Mouse (Mus musculus) MEL (cell line): ENCODE measurements around the gene Pde4a. TPM values are rescaled to one million over a fixed set of nuclear protein-coding genes. Genes with fewer than 3 reads are reported as not detected.

Experiments used
- DNase-seq: peaks from one replicate; pipeline ENCODE4 v3.0.0; 2011; ENCODE audit warnings: low read depth, low spot score
- H3K27ac ChIP-seq: 2 replicates; pipeline ENCODE4 v1.5.1; 2012; ENCODE audit warnings: low read depth, mild to moderate bottlenecking, control low read depth, low read length, moderate library complexity; ENCODE audit not compliant: control insufficient read depth
- H3K27me3 ChIP-seq, 2 experiments: fragments of 150-350 bp in 1 of 2; sonication (generic) in 1 of 2; 2 replicates each; pipeline ENCODE4 v1.6.1; 2012; ENCODE audit warnings: low read length in 2 of 2, mild to moderate bottlenecking in 2 of 2, improper control_type of control experiment in 1 of 2, moderate library complexity in 1 of 2; ENCODE audit not compliant: insufficient read depth in 2 of 2, control insufficient read depth in 1 of 2
- H3K36me3 ChIP-seq, 2 experiments: 2 replicates each; pipeline ENCODE4 v1.6.1; 2012 to 2014; ENCODE audit warnings: low read length in 2 of 2, improper control_type of control experiment in 1 of 2, inconsistent platforms in 1 of 2, mild to moderate bottlenecking in 1 of 2; ENCODE audit not compliant: insufficient read depth in 2 of 2, control insufficient read depth in 1 of 2
- H3K4me1 ChIP-seq, 2 experiments: fragments of 150-350 bp in 1 of 2; sonication (generic) in 1 of 2; 2 replicates each; pipeline ENCODE4 v1.6.1; 2012; ENCODE audit warnings: low read length in 2 of 2, improper control_type of control experiment in 1 of 2, mild to moderate bottlenecking in 1 of 2; ENCODE audit not compliant: insufficient read depth in 2 of 2, control insufficient read depth in 1 of 2
- H3K4me3 ChIP-seq, 2 experiments: fragments of 150-350 bp in 1 of 2; sonication (generic) in 1 of 2; 2 replicates each; pipeline ENCODE4 v1.5.1; 2012; ENCODE audit warnings: low read depth in 2 of 2, low read length in 2 of 2, mild to moderate bottlenecking in 2 of 2, moderate library complexity in 2 of 2, control low read depth in 1 of 2, improper control_type of control experiment in 1 of 2; ENCODE audit not compliant: control insufficient read depth in 1 of 2, insufficient read depth in 1 of 2
- H3K79me2 ChIP-seq: 2 replicates; pipeline ENCODE4 v1.6.1; 2012; ENCODE audit warnings: mild to moderate bottlenecking, low read length, moderate library complexity; ENCODE audit not compliant: control insufficient read depth, poor library complexity, insufficient read depth
- H3K9ac ChIP-seq: 2 replicates; pipeline ENCODE4 v1.6.1; 2012; ENCODE audit warnings: low read depth, mild to moderate bottlenecking, control low read depth, low read length, moderate library complexity; ENCODE audit not compliant: control insufficient read depth, poor library complexity, severe bottlenecking
- H3K9me3 ChIP-seq: fragments of 150-350 bp; sonication (generic); replicated peaks from 2 replicates; pipeline ENCODE4 v1.6.1; 2012; ENCODE audit warnings: mild to moderate bottlenecking, low read length, improper control_type of control experiment, moderate library complexity; ENCODE audit not compliant: insufficient read depth
- BHLHE40 ChIP-seq: IDR thresholded peaks from 2 replicates; pipeline ENCODE4 v1.6.1; 2012; ENCODE audit warnings: low read depth, mild to moderate bottlenecking, inconsistent platforms, low read length, improper control_type of control experiment, borderline replicate concordance
- CHD1 ChIP-seq: IDR thresholded peaks from 2 replicates; pipeline ENCODE4 v1.6.1; 2012; ENCODE audit warnings: low read depth, mild to moderate bottlenecking, inconsistent platforms, low read length, improper control_type of control experiment
- CTCF ChIP-seq, 3 experiments: IDR thresholded peaks in 2 of 3; conservative IDR thresholded peaks in 1 of 3; 2 replicates each; pipeline ENCODE4 v1.5.1; 2011 to 2012; ENCODE audit warnings: low read length in 3 of 3, low read depth in 2 of 3, mild to moderate bottlenecking in 2 of 3, improper control_type of control experiment in 1 of 3, inconsistent platforms in 1 of 3, mixed read lengths in 1 of 3, moderate library complexity in 1 of 3; ENCODE audit not compliant: control insufficient read depth in 1 of 3, insufficient read depth in 1 of 3, poor library complexity in 1 of 3, severe bottlenecking in 1 of 3
- ETS1 ChIP-seq: IDR thresholded peaks from 2 replicates; pipeline ENCODE4 v1.6.1; 2012; ENCODE audit warnings: low read depth, mild to moderate bottlenecking, inconsistent platforms, low read length, improper control_type of control experiment, moderate library complexity
- GABPA ChIP-seq: IDR thresholded peaks from 2 replicates; pipeline ENCODE4 v1.6.1; 2012; ENCODE audit warnings: low read depth, mild to moderate bottlenecking, inconsistent platforms, low read length, improper control_type of control experiment, moderate library complexity
- HCFC1 ChIP-seq: IDR thresholded peaks from 2 replicates; pipeline ENCODE4 v1.6.1; 2012; ENCODE audit warnings: low read depth, mild to moderate bottlenecking, inconsistent platforms, low read length, improper control_type of control experiment, moderate library complexity
- JUND ChIP-seq: IDR thresholded peaks from 2 replicates; pipeline ENCODE4 v1.6.1; 2011; ENCODE audit warnings: low read depth, mild to moderate bottlenecking, improper control_type of control experiment, low read length
- KAT2A ChIP-seq: conservative IDR thresholded peaks from 2 replicates; pipeline ENCODE4 v1.6.1; 2012; ENCODE audit warnings: low read depth, low read length, improper control_type of control experiment, inconsistent platforms
- MAFK ChIP-seq: IDR thresholded peaks from 2 replicates; pipeline ENCODE4 v1.6.1; 2011; ENCODE audit warnings: low read depth, mild to moderate bottlenecking, low read length, improper control_type of control experiment, borderline replicate concordance
- MAX ChIP-seq: IDR thresholded peaks from 2 replicates; pipeline ENCODE4 v1.6.1; 2011; ENCODE audit warnings: low read length, improper control_type of control experiment
- MEF2A ChIP-seq: IDR thresholded peaks from 2 replicates; pipeline ENCODE4 v1.6.1; 2014; ENCODE audit warnings: low read depth, mild to moderate bottlenecking, inconsistent platforms, low read length, improper control_type of control experiment; ENCODE audit not compliant: poor library complexity, insufficient replicate concordance, severe bottlenecking; ENCODE audit errors: extremely low read depth
- MXI1 ChIP-seq: IDR thresholded peaks from 2 replicates; pipeline ENCODE4 v1.6.1; 2011; ENCODE audit warnings: mild to moderate bottlenecking, low read depth, low read length, improper control_type of control experiment
- MYC ChIP-seq: IDR thresholded peaks from 2 replicates; pipeline ENCODE4 v1.6.1; 2011; ENCODE audit warnings: low read depth, mild to moderate bottlenecking, low read length, improper control_type of control experiment, moderate library complexity
- POLR2A ChIP-seq, 2 experiments: IDR thresholded peaks; 2 replicates each; pipeline ENCODE4 v1.6.1; 2011 to 2012; ENCODE audit warnings: low read length in 2 of 2, mild to moderate bottlenecking in 2 of 2, control low read depth in 1 of 2, improper control_type of control experiment in 1 of 2, low read depth in 1 of 2, moderate library complexity in 1 of 2; ENCODE audit not compliant: control insufficient read depth in 1 of 2, insufficient read depth in 1 of 2, poor library complexity in 1 of 2
- RAD21 ChIP-seq: IDR thresholded peaks from 2 replicates; pipeline ENCODE4 v1.6.1; 2011; ENCODE audit warnings: mild to moderate bottlenecking, low read depth, low read length, improper control_type of control experiment
- RCOR1 ChIP-seq: IDR thresholded peaks from 2 replicates; pipeline ENCODE4 v1.6.1; 2012; ENCODE audit warnings: low read depth, mild to moderate bottlenecking, inconsistent platforms, low read length, improper control_type of control experiment
- SIN3A ChIP-seq: IDR thresholded peaks from 2 replicates; pipeline ENCODE4 v1.6.1; 2012; ENCODE audit warnings: low read length, improper control_type of control experiment, inconsistent platforms
- SMC3 ChIP-seq: IDR thresholded peaks from 2 replicates; pipeline ENCODE4 v1.6.1; 2011; ENCODE audit warnings: low read depth, low read length, improper control_type of control experiment
- UBTF ChIP-seq: IDR thresholded peaks from 2 replicates; pipeline ENCODE4 v1.6.1; 2012; ENCODE audit warnings: low read depth, mild to moderate bottlenecking, inconsistent platforms, low read length, improper control_type of control experiment, moderate library complexity, borderline replicate concordance; ENCODE audit not compliant: insufficient read depth
- USF1 ChIP-seq: IDR thresholded peaks from 2 replicates; pipeline ENCODE4 v1.6.1; 2014; ENCODE audit warnings: low read depth, mild to moderate bottlenecking, inconsistent platforms, low read length, improper control_type of control experiment, moderate library complexity
- ZMIZ1 ChIP-seq: IDR thresholded peaks from 2 replicates; pipeline ENCODE4 v1.6.1; 2012; ENCODE audit warnings: low read depth, mild to moderate bottlenecking, inconsistent platforms, low read length, improper control_type of control experiment, moderate library complexity
- ZNF384 ChIP-seq: IDR thresholded peaks from 2 replicates; pipeline ENCODE4 v1.6.1; 2012; ENCODE audit warnings: low read depth, mild to moderate bottlenecking, inconsistent platforms, low read length, improper control_type of control experiment
- polyA plus RNA-seq, 2 experiments: library from polyadenylated mRNA; stranded (reverse) in 1 of 2; unstranded in 1 of 2; fragments of >175 nt in 1 of 2; fragments of >200 nt in 1 of 2; gene quantifications; 2 replicates each; pipeline versions ENCODE4 v1.2.1 to v1.2.4; 2012; ENCODE audit warnings: low replicate concordance in 2 of 2, low read depth in 1 of 2; ENCODE audit not compliant: insufficient read length in 2 of 2, insufficient read depth in 1 of 2, missing spikeins in 1 of 2
- total RNA-seq: library from RNA; depleted of rRNA; stranded (reverse); fragments of 300-350 nt; gene quantifications from 2 replicates; pipeline ENCODE4 v1.2.3, GENCODE M21; 2012

Pde4a gene
- total and polyA plus RNA-seq, 3 experiments = 16.6 to 53.9 (median 45.6) TPM

DNA sequence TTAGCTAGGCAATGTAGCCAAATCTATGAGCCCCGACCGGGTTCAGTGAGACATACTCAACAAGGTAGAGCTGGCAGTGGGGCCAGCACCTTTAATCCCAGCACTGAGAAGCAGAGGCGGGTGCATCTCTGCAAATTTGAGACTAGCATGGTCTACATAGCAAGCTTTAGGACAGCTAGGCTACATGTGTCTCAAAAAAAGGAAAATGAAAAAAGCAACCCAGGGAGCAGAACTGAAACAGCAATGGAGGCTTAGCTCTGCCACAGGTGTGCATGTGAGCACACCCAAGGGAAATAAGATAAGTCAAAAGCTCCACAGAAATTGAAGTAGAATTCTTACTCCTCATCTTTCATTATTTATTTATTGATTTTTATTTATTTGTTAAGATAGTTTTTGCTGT is 33.4 kb downstream of the Pde4a start:
- H3K4me3 ChIP-seq = no peak overlapping the region
- H3K36me3 ChIP-seq = peaks cover 3 to 19% of the 10 kb centered on the region in 2 experiments
- H3K9ac ChIP-seq = no peak overlapping the region
- no peaks in the 10 kb centered on the region for H3K27me3 ChIP-seq
- no peaks in the 10 kb centered on the region for H3K79me2 ChIP-seq
- TF ChIP-seq MAFK (no peak), MAX (no peak), CTCF (IDR thresholded peaks at IDR 0.05 in 2 of 3, conservative IDR thresholded peaks at IDR 0.05 in 1 of 3; ENCODE audit: control insufficient read depth in 1 of 3, insufficient read depth in 1 of 3, low read depth in 2 of 3, low read length in 3 of 3, poor library complexity in 1 of 3, severe bottlenecking in 1 of 3) (no peak), SMC3 (no peak), BHLHE40 (no peak), SIN3A (no peak), ZNF384 (no peak), USF1 (no peak), HCFC1 (no peak), MYC (no peak), CHD1 (no peak), GABPA (no peak), JUND (no peak), MXI1 (no peak), ETS1 (no peak)
- H3K9me3 ChIP-seq = no peaks in the 10 kb centered on the region
- DNase-seq = no peak
- H3K27ac ChIP-seq = no peak overlapping the region
- H3K4me1 ChIP-seq = peaks cover 5 to 8% of the 10 kb centered on the region in 2 experiments

DNA sequence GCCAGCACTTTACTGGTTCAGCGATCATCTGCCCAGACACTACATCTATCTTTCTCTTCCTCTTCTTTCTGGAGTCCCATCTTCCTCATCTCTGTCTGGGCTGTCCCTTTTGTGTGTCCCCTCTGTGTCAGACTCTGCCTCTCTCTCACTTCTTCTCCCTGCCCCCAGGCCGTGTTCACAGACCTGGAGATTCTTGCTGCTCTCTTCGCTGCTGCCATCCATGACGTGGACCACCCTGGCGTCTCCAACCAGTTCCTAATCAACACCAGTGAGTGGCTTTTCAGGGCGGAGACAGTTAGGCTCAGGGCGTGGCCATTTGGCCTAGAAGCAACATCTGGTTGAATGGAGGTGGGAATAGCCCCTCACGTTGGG is 38.6 kb downstream of the Pde4a start:
- H3K27me3 ChIP-seq = no peaks in the 10 kb centered on the region
- H3K9me3 ChIP-seq = no peaks in the 10 kb centered on the region
- H3K9ac ChIP-seq = no peak overlapping the region
- H3K27ac ChIP-seq = no peak overlapping the region
- H3K36me3 ChIP-seq = peaks cover 0 to 36% of the 10 kb centered on the region in 2 experiments; a peak in 2 of 4 replicates
- no peak overlapping the region for H3K4me3 ChIP-seq
- TF ChIP-seq RAD21 (no peak), ZMIZ1 (no peak), BHLHE40 (no peak), SMC3 (no peak), MAFK (no peak), POLR2A (IDR thresholded peaks at IDR 0.05; ENCODE audit: control insufficient read depth in 1 of 2, insufficient read depth in 1 of 2, low read depth in 1 of 2, low read length in 2 of 2, poor library complexity in 1 of 2) (no peak), MEF2A (no peak), ZNF384 (no peak), HCFC1 (no peak), KAT2A (no peak), UBTF (no peak), RCOR1 (no peak), GABPA (no peak)
- no peak for DNase-seq
- H3K79me2 ChIP-seq = no peaks in the 10 kb centered on the region
- no peaks in the 10 kb centered on the region for H3K4me1 ChIP-seq
